Mouse (Mus musculus): ENCODE measurements around the gene Alb. TPM values are rescaled to one million over a fixed set of nuclear protein-coding genes. Genes with fewer than 3 reads are reported as not detected.

Gene Alb
- total and polyA plus RNA-seq, 2 experiments from 2014 or later, result 0.07 to 0.11 TPM

- DNase-seq (ENCODE audit: low spot score) (no peak), ATAC-seq (ENCODE audit: low FRiP score) (no peak)
- TF ChIP-seq CTCF (IDR thresholded peaks at IDR 0.05), result no peak
- Histone ChIP-seq H3K4me2 (ENCODE audit: low read depth, low read length, poor library complexity, severe bottlenecking) (no peak overlapping the region), H3K9ac (replicated peaks; ENCODE audit: low read length, poor library complexity, severe bottlenecking) (no peak overlapping the region), H3K27me3 (ENCODE audit: insufficient read depth, low read length) (no peaks in the 10 kb centered on the region), H3K9me3 (ENCODE audit: low read length) (no peaks in the 10 kb centered on the region), H3K27ac (ENCODE audit: low read depth, low read length) (no peak overlapping the region), H3K4me3 (ENCODE audit: low read depth, low read length) (no peak overlapping the region), H3K4me1 (ENCODE audit: insufficient read depth, low read length) (no peaks in the 10 kb centered on the region), H3K36me3 (ENCODE audit: insufficient read depth, low read length) (no peaks in the 10 kb centered on the region)
- 97% methylated on average over 5 of the region's 5 CpGs for WGBS
These were observed 49.3 kb downstream of the Alb start for GRCm38 (mm10) chr5:90509828-90510592.

- Histone ChIP-seq H3K4me3 (ENCODE audit: low read depth, low read length) (no peak overlapping the region), H3K4me1 (ENCODE audit: insufficient read depth, low read length) (no peaks in the 10 kb centered on the region), H3K27ac (ENCODE audit: low read depth, low read length) (no peak overlapping the region), H3K27me3 (ENCODE audit: insufficient read depth, low read length) (no peaks in the 10 kb centered on the region), H3K36me3 (ENCODE audit: insufficient read depth, low read length) (no peaks in the 10 kb centered on the region), H3K4me2 (ENCODE audit: low read depth, low read length, poor library complexity, severe bottlenecking) (no peak overlapping the region), H3K9me3 (ENCODE audit: low read length) (no peaks in the 10 kb centered on the region), H3K9ac (replicated peaks; ENCODE audit: low read length, poor library complexity, severe bottlenecking) (no peak overlapping the region)
- no peak for ATAC-seq (ENCODE audit: low FRiP score)
- no peak for DNase-seq (ENCODE audit: low spot score)
- no peak for TF ChIP-seq CTCF (IDR thresholded peaks at IDR 0.05)
- 84% methylated on average over 6 of the region's 6 CpGs for WGBS
These were observed 51.7 kb downstream of the Alb start for GRCm38 (mm10) chr5:90512288-90512955.

DNA sequence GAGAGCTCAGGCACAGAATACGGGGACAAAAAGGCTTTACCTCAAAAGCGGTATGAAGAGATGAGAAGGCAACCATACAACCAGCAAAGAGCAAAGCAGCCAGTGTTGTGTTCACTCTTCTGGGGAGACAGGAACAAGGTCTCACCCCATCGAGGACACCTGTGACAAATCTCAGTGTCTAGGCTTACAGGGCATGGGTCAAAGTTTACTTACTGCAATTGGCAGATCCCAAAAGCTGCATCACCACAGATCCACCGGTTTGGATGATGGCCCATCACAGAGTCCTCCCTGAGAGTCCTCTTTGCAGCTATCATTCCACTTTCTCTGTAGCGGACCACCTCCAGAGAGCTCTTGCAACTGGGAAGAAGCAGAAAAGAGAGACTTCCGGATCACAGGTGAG, 54.9 kb downstream of the Alb start:
- ATAC-seq (ENCODE audit: low FRiP score) (no peak), DNase-seq (ENCODE audit: low spot score) (no peak)
- TF ChIP-seq CTCF (IDR thresholded peaks at IDR 0.05), result no peak
- Histone ChIP-seq H3K9me3 (ENCODE audit: low read length) (no peaks in the 10 kb centered on the region), H3K4me1 (ENCODE audit: insufficient read depth, low read length) (no peaks in the 10 kb centered on the region), H3K4me2 (ENCODE audit: low read depth, low read length, poor library complexity, severe bottlenecking) (no peak overlapping the region), H3K27me3 (ENCODE audit: insufficient read depth, low read length) (no peaks in the 10 kb centered on the region), H3K36me3 (ENCODE audit: insufficient read depth, low read length) (no peaks in the 10 kb centered on the region), H3K9ac (replicated peaks; ENCODE audit: low read length, poor library complexity, severe bottlenecking) (no peak overlapping the region), H3K27ac (ENCODE audit: low read depth, low read length) (no peak overlapping the region), H3K4me3 (ENCODE audit: low read depth, low read length) (no peak overlapping the region)
- WGBS, result 90% methylated on average over 6 of the region's 6 CpGs

DNA sequence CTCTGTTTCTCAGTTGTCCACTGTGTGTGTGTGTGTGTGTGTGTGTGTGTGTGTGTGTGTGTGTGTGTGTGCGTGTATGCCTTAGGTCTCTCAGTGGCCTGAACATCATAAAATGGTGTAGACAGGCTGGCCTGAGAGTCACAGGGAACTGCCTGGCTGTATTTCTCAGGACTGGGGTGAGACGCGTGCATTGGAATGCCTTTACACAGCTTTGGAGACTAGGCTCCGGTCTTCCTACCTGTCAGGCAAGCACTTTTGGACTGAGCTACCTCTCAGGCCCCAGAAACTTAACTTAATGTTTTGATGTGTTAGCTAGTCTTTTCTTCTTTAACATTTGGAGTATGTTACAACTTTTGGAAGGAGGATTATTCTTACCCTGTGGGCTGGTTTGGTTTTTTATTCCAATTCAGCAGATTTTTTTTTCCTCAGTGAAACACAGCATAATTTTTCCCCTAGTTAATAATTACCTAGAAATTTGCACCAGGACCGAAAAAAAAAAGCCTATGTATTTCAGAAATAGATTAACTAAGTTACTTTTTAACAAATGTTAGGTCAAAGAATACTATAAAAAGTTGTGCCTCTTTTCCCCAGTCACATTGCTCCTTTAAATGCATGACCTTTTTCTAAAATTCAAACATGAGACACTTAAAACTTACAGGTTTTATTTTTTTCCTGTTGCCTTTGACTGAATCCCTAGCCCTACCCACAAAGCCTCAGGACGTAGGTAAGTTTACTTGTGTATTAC, 57.8 kb downstream of the Alb start, which contains the start of gene Afm:
Gene Afm (plus strand): TSS at position 577 of the 745 bp plus-strand sequence.
- Histone ChIP-seq H3K27me3 (ENCODE audit: insufficient read depth, low read length) (no peaks in the 10 kb centered on the region), H3K9me3 (ENCODE audit: low read length) (no peaks in the 10 kb centered on the region), H3K36me3 (ENCODE audit: insufficient read depth, low read length) (no peaks in the 10 kb centered on the region), H3K4me1 (ENCODE audit: insufficient read depth, low read length) (no peaks in the 10 kb centered on the region), H3K4me3 (ENCODE audit: low read depth, low read length) (no peak within 1 kb of the TSS), H3K4me2 (ENCODE audit: low read depth, low read length, poor library complexity, severe bottlenecking) (no peak within 1 kb of the TSS), H3K9ac (replicated peaks; ENCODE audit: low read length, poor library complexity, severe bottlenecking) (no peak within 1 kb of the TSS), H3K27ac (ENCODE audit: low read depth, low read length) (no peak within 1 kb of the TSS)
- whole genome bisulfite sequencing, result 92% methylated on average over 6 of the region's 6 CpGs
- no peak for TF ChIP-seq CTCF (IDR thresholded peaks at IDR 0.05)
- DNase-seq (ENCODE audit: low spot score) (no peak), ATAC-seq (ENCODE audit: low FRiP score) (no peak)

Other genes with a start within 250 kb of the Alb start
- gene Cox18, start 236.9 kb upstream of the Alb start, total RNA-seq (2014; rRNA removed), result 55.0 and 73.4 TPM in 2 replicates
- 45.6 and 48.6 TPM in 2 replicates for gene Cox18, start 236.9 kb upstream of the Alb start, polyA plus RNA-seq (2015; fragmentation: Nextera tagmentation; extraction: Ambion mirVana)
- gene Ankrd17, start 94.3 kb upstream of the Alb start, total RNA-seq (2014; rRNA removed), result 61.1 and 75.3 TPM in 2 replicates
- gene Ankrd17, start 94.3 kb upstream of the Alb start, polyA plus RNA-seq (2015; fragmentation: Nextera tagmentation; extraction: Ambion mirVana), result 20.6 and 23.6 TPM in 2 replicates
- 1.1 TPM in 2 replicates for gene Gm9958, start 93.7 kb upstream of the Alb start, total RNA-seq (2014; rRNA removed)
- 1.0 and 1.1 TPM in 2 replicates for gene Gm9958, start 93.7 kb upstream of the Alb start, polyA plus RNA-seq (2015; fragmentation: Nextera tagmentation; extraction: Ambion mirVana)
- 0.80 TPM in 1 of 2 replicates, not detected in the other for gene Afp, start 29.8 kb downstream of the Alb start, total RNA-seq (2014; rRNA removed)
- gene Afp, start 29.8 kb downstream of the Alb start, polyA plus RNA-seq (2015; fragmentation: Nextera tagmentation; extraction: Ambion mirVana), result 0.28 and 0.90 TPM in 2 replicates
- gene Afm, start 58.0 kb downstream of the Alb start, total RNA-seq (2014; rRNA removed), result not detected in 2 replicates
- gene Afm, start 58.0 kb downstream of the Alb start, polyA plus RNA-seq (2015; fragmentation: Nextera tagmentation; extraction: Ambion mirVana), result not detected in 2 replicates
- 0.19 TPM in 1 of 2 replicates, not detected in the other for gene 5830473C10Rik, start 100.2 kb downstream of the Alb start, total RNA-seq (2014; rRNA removed)
- gene 5830473C10Rik, start 100.2 kb downstream of the Alb start, polyA plus RNA-seq (2015; fragmentation: Nextera tagmentation; extraction: Ambion mirVana), result 0.19 and 0.32 TPM in 2 replicates
- gene Rassf6, start 179.8 kb downstream of the Alb start, total RNA-seq (2014; rRNA removed), result 1.9 and 2.5 TPM in 2 replicates
- 2.0 and 2.4 TPM in 2 replicates for gene Rassf6, start 179.8 kb downstream of the Alb start, polyA plus RNA-seq (2015; fragmentation: Nextera tagmentation; extraction: Ambion mirVana)

Measured in midbrain, postnatal 0 days (tissue).